Mouse (Mus musculus): ENCODE data around the gene Akr1b3.

Gene Akr1b3

GRCm38 (mm10) chr6:34286841-34287240, 30.4 kb downstream of the Akr1b3 start:
- in situ Hi-C loops (cut with MboI; ENCODE audit: low pct_unique_long_range_greater_than_20kb in 1 of 2, low sequenced_read_pairs in 2 of 2, unreplicated experiment in 1 of 2): loop anchor here (25.0 kb wide), 2 partner anchors 175 to 475 kb away; no protein-coding TSS in a partner anchor

GRCm38 (mm10) chr6:34278385-34278784, 38.9 kb downstream of the Akr1b3 start:
- in situ Hi-C loops (cut with MboI; ENCODE audit: low pct_unique_long_range_greater_than_20kb in 1 of 2, low sequenced_read_pairs in 2 of 2, unreplicated experiment in 1 of 2): loop anchor here (25.0 kb wide), 2 partner anchors 184 to 484 kb away; no protein-coding TSS in a partner anchor

GRCm38 (mm10) chr6:34277665-34278064, 39.6 kb downstream of the Akr1b3 start:
- in situ Hi-C loops (cut with MboI; ENCODE audit: low pct_unique_long_range_greater_than_20kb in 1 of 2, low sequenced_read_pairs in 2 of 2, unreplicated experiment in 1 of 2): loop anchor here (25.0 kb wide), 2 partner anchors 185 to 485 kb away; no protein-coding TSS in a partner anchor

GRCm38 (mm10) chr6:34274346-34274745, 42.9 kb downstream of the Akr1b3 start:
- in situ Hi-C loops (cut with MboI; ENCODE audit: low pct_unique_long_range_greater_than_20kb in 1 of 2, low sequenced_read_pairs in 2 of 2, unreplicated experiment in 1 of 2): no loop called here

DNA sequence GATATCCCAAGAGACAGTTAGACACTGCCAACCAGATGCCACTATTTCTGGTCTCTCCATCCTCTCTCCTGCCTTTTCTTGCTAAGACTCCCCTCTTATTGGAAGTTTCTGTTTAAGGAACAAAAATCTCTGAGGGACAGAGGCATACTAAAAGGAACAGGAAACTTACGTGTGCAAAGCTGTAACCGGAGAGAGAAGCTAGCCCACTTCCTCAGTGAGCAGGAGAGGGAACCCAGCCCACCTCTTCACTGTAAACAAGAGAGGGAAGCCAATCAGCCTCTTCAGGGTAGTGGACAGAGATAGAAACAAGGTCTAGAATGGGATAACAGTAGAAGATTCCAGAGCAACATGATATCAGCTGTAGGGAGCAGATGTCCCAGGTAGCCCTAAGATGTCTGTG, 44.2 kb downstream of the Akr1b3 start:
- in situ Hi-C loops (cut with MboI; ENCODE audit: low pct_unique_long_range_greater_than_20kb in 1 of 2, low sequenced_read_pairs in 2 of 2, unreplicated experiment in 1 of 2): no loop called here

DNA sequence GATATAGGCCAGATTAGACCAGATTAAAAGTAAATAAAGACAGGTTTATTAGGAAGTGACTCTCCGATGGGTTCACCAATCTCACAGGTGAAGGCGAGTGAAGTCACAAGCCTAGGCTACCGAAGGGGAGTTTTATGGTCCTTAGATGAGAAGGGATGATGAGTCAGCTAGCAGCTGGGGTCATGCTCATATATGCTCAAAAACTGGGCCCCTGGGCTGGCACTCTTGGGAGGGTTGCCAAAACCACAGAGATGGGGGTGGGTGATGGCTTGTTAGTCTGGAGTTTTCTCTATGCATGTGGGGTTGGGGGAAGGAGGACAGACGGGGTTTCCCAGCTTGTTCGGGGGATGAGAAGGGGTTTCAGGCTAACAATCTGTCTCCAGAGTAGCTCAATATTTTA, 44.8 kb downstream of the Akr1b3 start:
- in situ Hi-C loops (cut with MboI; ENCODE audit: low pct_unique_long_range_greater_than_20kb in 1 of 2, low sequenced_read_pairs in 2 of 2, unreplicated experiment in 1 of 2): no loop called here

DNA sequence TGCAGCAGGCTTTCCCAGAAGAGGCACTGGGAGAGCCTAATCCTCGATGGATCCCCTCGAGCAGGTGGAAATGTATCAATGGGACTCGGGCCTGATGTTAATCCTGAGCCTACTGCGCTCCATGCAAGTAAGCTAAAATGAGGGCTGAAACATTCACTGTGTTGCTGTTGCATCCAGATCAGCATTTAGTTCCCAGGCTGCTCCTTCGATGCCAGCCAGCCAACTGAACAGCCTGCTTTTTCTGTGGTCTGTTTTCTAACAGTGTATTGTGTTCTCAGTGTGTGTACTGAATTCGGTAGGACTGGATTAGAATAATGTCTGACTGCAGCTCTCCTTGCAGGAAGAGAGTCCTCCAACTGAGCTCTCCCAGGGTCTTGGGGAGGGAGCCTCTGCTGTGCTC, 46.6 kb downstream of the Akr1b3 start:
- in situ Hi-C loops (cut with MboI; ENCODE audit: low pct_unique_long_range_greater_than_20kb in 1 of 2, low sequenced_read_pairs in 2 of 2, unreplicated experiment in 1 of 2): no loop called here

DNA sequence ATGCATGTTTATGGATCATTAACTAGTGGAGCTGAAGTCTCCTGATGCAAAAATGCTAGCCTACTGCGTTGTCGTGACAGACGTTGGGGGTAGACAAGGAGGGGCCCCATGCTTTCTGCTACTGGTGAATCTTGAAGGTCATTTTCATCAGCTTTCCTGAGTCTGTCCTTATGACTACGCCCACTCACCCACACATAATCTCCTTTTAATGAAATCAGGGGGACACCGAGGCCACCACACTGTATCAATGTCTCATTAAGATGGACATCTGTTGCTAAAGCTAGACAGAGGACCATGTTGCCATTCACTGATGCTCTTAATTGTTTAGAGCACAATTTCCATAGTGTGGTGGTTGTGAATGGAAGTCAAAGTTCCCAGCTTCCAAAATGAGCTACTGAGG, 58.7 kb downstream of the Akr1b3 start:
- in situ Hi-C loops (cut with MboI; ENCODE audit: low pct_unique_long_range_greater_than_20kb in 1 of 2, low sequenced_read_pairs in 2 of 2, unreplicated experiment in 1 of 2): no loop called here
